Mouse (Mus musculus): Measurements from ENCODE around the gene Cc2d1a. TPM values are rescaled to one million over a fixed set of nuclear protein-coding genes. Genes with fewer than 3 reads are reported as not detected.

Cc2d1a gene
- polyA plus RNA-seq (2015; fragmentation: Nextera tagmentation; extraction: Ambion mirVana) = 17.6 and 20.0 TPM in 2 replicates

DNA sequence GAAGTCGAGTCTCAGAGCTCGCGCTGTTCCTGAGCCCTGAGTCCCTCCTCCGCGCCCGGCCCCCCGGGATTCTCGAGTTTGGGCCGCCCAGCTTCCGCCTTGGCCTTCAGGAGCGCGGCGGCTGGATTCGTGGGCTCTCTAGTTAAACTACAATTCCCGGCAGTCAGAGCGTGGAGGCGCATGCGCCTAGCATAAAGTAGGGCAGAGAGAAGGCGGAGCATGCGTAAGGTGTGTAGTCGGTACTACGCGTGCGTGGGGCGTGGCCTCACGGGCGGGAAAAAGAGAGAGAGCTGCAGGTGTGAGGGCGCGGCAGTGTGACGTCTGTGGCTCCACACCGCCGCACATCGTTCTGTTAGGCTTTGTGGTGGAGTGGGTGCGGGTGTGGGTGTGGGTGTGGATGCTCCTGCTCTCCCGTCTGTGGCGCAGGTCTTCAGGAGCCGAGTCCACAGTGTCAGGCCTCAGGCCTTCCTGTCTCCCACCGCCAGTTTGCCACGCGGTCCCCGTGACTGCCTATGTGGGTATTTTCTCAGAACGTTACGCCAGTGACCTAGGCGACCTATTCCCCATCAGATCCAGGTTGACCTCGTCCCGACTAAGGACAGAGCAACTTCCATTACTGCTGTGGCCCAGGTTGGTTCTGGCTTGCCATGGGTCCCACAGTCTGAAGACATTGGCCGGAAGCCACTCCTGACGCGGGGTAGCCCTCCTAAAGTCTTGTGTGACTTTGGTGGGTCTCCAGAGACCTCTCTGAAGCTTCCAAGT lies at the start of gene Cc2d1a, which contains the start of gene 4930432K21Rik:
Cc2d1a (minus strand) TSS at position 168 of the 762 bp plus-strand sequence.
4930432K21Rik (plus strand) TSS at position 257 of the 762 bp plus-strand sequence.

DNA sequence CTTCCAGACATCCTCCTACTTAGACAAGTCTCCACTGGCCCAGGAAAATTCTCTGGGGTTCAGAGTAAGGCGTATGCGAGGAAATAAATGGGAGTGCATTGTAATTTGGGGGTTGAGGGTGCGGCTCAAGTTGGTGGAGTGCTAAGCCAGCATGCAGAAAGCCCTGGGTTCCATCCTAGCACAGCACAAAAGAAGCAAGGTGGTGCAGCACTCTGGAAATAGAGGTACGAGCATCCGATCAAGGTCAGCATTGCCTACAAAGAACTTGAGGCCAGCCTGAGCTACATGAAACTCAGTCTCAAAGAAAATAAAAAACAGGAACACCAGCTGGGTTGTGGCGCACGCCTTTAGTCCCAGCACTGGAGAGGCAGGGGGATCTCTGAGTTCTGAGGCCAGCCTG lies 37.4 kb upstream of the Cc2d1a start, which contains the start of gene Nanos3:
Nanos3 (minus strand) TSS at position 101 of the 400 bp plus-strand sequence.

DNA sequence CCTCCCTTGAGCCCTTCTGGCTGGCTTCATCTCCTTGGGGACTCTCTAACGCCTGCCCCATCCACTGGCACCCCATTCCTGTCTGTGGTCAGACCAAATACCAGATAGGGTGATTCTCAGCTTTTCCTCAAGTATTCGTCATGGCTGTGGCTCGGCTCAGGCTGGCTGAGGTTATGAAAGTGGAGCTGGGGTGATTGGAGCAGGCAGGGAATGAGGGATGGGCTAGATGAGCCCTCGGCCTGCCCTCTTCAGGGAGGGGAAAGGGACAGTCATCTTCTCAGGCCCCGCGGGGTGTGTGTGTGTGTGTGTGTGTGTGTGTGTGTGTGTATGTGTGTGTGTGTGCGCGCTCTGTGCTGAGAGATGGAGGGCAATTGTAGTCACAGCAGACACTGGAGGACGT lies 22.1 kb downstream of the Cc2d1a start, which contains the start of gene Podnl1:
Podnl1 (plus strand) TSS at position 334 of the 400 bp plus-strand sequence.

DNA sequence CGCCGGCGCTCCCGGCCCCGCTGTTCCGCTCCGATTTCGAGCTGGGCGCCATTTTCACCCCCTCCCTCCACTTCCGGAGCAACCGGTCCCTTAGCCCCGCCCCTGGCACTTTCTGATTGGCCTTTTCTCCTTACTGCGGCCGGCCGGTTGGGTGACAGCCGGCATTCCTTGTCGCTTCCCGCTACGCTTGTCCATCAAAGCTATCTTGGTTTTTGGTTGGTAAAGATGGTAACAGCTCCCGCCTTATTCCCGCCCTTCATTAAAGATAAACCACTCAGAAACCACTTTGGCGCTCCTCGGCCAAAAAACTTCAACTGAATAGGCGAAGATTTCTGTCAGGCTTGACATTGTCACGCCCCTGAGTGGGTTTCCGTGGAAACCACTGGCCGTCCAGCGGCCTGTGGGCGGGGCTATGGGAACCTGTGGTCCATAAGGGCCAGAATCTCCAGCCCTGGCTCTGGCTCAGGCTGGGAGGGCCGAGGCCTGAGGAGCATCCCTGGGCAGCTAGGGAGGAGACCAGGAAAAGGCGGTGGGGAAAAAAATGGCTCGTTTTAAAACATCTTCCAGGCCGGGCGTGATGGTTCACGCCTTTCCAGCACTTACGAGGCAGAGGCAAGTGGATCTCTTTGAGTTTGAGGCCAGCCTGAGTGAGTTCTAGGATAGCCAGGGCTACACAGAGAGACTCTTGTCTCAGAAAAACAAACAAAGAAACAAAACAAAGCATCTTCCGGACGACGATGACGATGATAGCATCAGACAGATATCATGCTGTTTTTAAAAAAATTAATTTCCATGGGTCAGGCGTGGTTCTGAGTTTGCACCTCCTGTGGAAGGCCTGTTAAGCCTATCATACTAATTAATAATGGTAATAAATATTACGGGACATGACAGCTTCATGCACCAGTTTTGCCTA lies 42.8 kb downstream of the Cc2d1a start, which contains the start of gene Dcaf15:
Dcaf15 (minus strand) TSS at position 72 of the 913 bp plus-strand sequence.

Small RNA genes within 50 kb of the gene (microRNA-seq; reads per million reads assigned to microRNA genes)
- gene Gm25110 (ENCODE audit: borderline replicate concordance, insufficient number of aligned reads) (not detected), gene Mir181c (ENCODE audit: borderline replicate concordance, insufficient number of aligned reads) (1,611 reads per million, percentile 81 among the genes with 10 or more reads in this experiment), gene Mir181d (ENCODE audit: borderline replicate concordance, insufficient number of aligned reads) (734 reads per million, percentile 72 among the genes with 10 or more reads in this experiment), gene Mir709 (ENCODE audit: borderline replicate concordance, insufficient number of aligned reads) (not detected)

Other genes starting within 250 kb of the Cc2d1a start
- gene Adgrl1, start 247.8 kb downstream of the Cc2d1a start, polyA plus RNA-seq (2015; fragmentation: Nextera tagmentation; extraction: Ambion mirVana) = 16.4 and 19.5 TPM in 2 replicates
- 0.13 and 0.28 TPM in 2 replicates for gene Gm10644, start 192.7 kb downstream of the Cc2d1a start, polyA plus RNA-seq (2015; fragmentation: Nextera tagmentation; extraction: Ambion mirVana)
- gene Asf1b, start 192.4 kb downstream of the Cc2d1a start, polyA plus RNA-seq (2015; fragmentation: Nextera tagmentation; extraction: Ambion mirVana) = 17.9 and 18.7 TPM in 2 replicates
- gene Prkaca, start 174.9 kb downstream of the Cc2d1a start, polyA plus RNA-seq (2015; fragmentation: Nextera tagmentation; extraction: Ambion mirVana) = 124 and 163 TPM in 2 replicates
- gene Samd1, start 150.3 kb downstream of the Cc2d1a start, polyA plus RNA-seq (2015; fragmentation: Nextera tagmentation; extraction: Ambion mirVana) = 5.2 and 5.8 TPM in 2 replicates
- gene 1700067K01Rik, start 146.4 kb downstream of the Cc2d1a start, polyA plus RNA-seq (2015; fragmentation: Nextera tagmentation; extraction: Ambion mirVana) = 0.81 and 1.0 TPM in 2 replicates
- gene 2210011C24Rik, start 135.8 kb downstream of the Cc2d1a start, polyA plus RNA-seq (2015; fragmentation: Nextera tagmentation; extraction: Ambion mirVana) = 1.3 and 3.4 TPM in 2 replicates
- gene Palm3, start 126.5 kb downstream of the Cc2d1a start, polyA plus RNA-seq (2015; fragmentation: Nextera tagmentation; extraction: Ambion mirVana) = 1.1 and 4.2 TPM in 2 replicates
- 0.97 and 2.4 TPM in 2 replicates for gene Il27ra, start 105.3 kb downstream of the Cc2d1a start, polyA plus RNA-seq (2015; fragmentation: Nextera tagmentation; extraction: Ambion mirVana)
- gene Rln3, start 102.9 kb downstream of the Cc2d1a start, polyA plus RNA-seq (2015; fragmentation: Nextera tagmentation; extraction: Ambion mirVana) = 0.30 TPM in 1 of 2 replicates, not detected in the other
- gene Gm10643, start 82.8 kb downstream of the Cc2d1a start, polyA plus RNA-seq (2015; fragmentation: Nextera tagmentation; extraction: Ambion mirVana) = 1.0 and 1.3 TPM in 2 replicates
- gene Rfx1, start 81.1 kb downstream of the Cc2d1a start, polyA plus RNA-seq (2015; fragmentation: Nextera tagmentation; extraction: Ambion mirVana) = 5.4 and 6.1 TPM in 2 replicates
- gene Dcaf15, start 43.2 kb downstream of the Cc2d1a start, polyA plus RNA-seq (2015; fragmentation: Nextera tagmentation; extraction: Ambion mirVana) = 5.2 and 5.6 TPM in 2 replicates
- 0.17 and 0.58 TPM in 2 replicates for gene Podnl1, start 21.9 kb downstream of the Cc2d1a start, polyA plus RNA-seq (2015; fragmentation: Nextera tagmentation; extraction: Ambion mirVana)
- gene 4930432K21Rik, start 89 bp upstream of the Cc2d1a start, polyA plus RNA-seq (2015; fragmentation: Nextera tagmentation; extraction: Ambion mirVana) = 1.3 TPM in 2 replicates
- gene Nanos3, start 37.3 kb upstream of the Cc2d1a start, polyA plus RNA-seq (2015; fragmentation: Nextera tagmentation; extraction: Ambion mirVana) = 5.1 and 7.0 TPM in 2 replicates
- 7.2 and 10.3 TPM in 2 replicates for gene Zswim4, start 89.1 kb upstream of the Cc2d1a start, polyA plus RNA-seq (2015; fragmentation: Nextera tagmentation; extraction: Ambion mirVana)
- 370 and 375 TPM in 2 replicates for gene D8Ertd738e, start 101.8 kb upstream of the Cc2d1a start, polyA plus RNA-seq (2015; fragmentation: Nextera tagmentation; extraction: Ambion mirVana)
- gene Mri1, start 109.4 kb upstream of the Cc2d1a start, polyA plus RNA-seq (2015; fragmentation: Nextera tagmentation; extraction: Ambion mirVana) = 56.0 and 87.5 TPM in 2 replicates
- gene Ccdc130, start 122.4 kb upstream of the Cc2d1a start, polyA plus RNA-seq (2015; fragmentation: Nextera tagmentation; extraction: Ambion mirVana) = 12.2 and 14.5 TPM in 2 replicates
- 3.3 TPM in 2 replicates for gene Cacna1a, start 240.5 kb upstream of the Cc2d1a start, polyA plus RNA-seq (2015; fragmentation: Nextera tagmentation; extraction: Ambion mirVana)